Mouse (Mus musculus) liver, embryonic 15.5 days (tissue): ENCODE data around the gene C1rl. TPM values are rescaled to one million over a fixed set of nuclear protein-coding genes. Genes with fewer than 3 reads are reported as not detected.
A peak's percentile ranks its signal among the peaks of the same experiment; 100 is the strongest.
"Not testable (repeated sequence)": the region's sequence is repeated elsewhere in the genome, so short reads cannot be mapped to it uniquely, and the experiment has no call there.

Experiments
- ATAC-seq: fragments of 200-750 bp; cut with Nextera tagmentation; 2 replicates; pipeline ENCODE4 v1.8.0; 2017; ENCODE audit warnings: moderate number of reproducible peaks, mild to moderate bottlenecking, moderate library complexity; ENCODE audit not compliant: insufficient read depth
- H3K27ac ChIP-seq: fragments of 300-500 bp; sonication (generic); replicated peaks from 2 replicates; pipeline ENCODE4 v1.5.1; 2015; ENCODE audit warnings: mild to moderate bottlenecking, inconsistent platforms
- H3K27me3 ChIP-seq: fragments of 300-500 bp; sonication (generic); 2 replicates; pipeline ENCODE4 v1.6.1; 2015; ENCODE audit warnings: mild to moderate bottlenecking, inconsistent platforms
- H3K36me3 ChIP-seq: fragments of 300-500 bp; sonication (generic); replicated peaks from 2 replicates; pipeline ENCODE4 v1.6.1; 2015; ENCODE audit warnings: moderate library complexity, mild to moderate bottlenecking, inconsistent platforms
- H3K4me1 ChIP-seq: fragments of 300-500 bp; sonication (generic); replicated peaks from 2 replicates; pipeline ENCODE4 v1.6.1; 2015; ENCODE audit warnings: inconsistent platforms
- H3K4me2 ChIP-seq: fragments of 300-500 bp; sonication (generic); 2 replicates; pipeline ENCODE4 v1.6.1; 2015; ENCODE audit warnings: moderate library complexity, mild to moderate bottlenecking, inconsistent platforms
- H3K4me3 ChIP-seq: fragments of 300-500 bp; sonication (generic); replicated peaks from 2 replicates; pipeline ENCODE4 v1.5.1; 2015; ENCODE audit warnings: mild to moderate bottlenecking, inconsistent platforms
- H3K9ac ChIP-seq: fragments of 300-500 bp; sonication (generic); 2 replicates; pipeline ENCODE4 v1.6.1; 2015; ENCODE audit warnings: moderate library complexity, mild to moderate bottlenecking, inconsistent platforms
- H3K9me3 ChIP-seq: fragments of 300-500 bp; sonication (generic); replicated peaks from 2 replicates; pipeline ENCODE4 v1.6.1; 2016; ENCODE audit warnings: inconsistent platforms
- WGBS: fragments of 180-500 bp; shearing (Covaris S2); methylation state at CpG from one replicate; pipeline ENCODE4 v1.1.7; 2015; ENCODE audit warnings: mixed read lengths; ENCODE audit not compliant: insufficient replicate concordance; 5-methylcytosine and 5-hydroxymethylcytosine counted together
- polyA plus RNA-seq: library from polyadenylated mRNA; unstranded; fragments of >200 nt; fragmentation: Nextera tagmentation; extraction: Ambion mirVana; gene quantifications from 2 replicates; pipeline ENCODE4 v1.2.1, GENCODE M21; 2015

Gene C1rl
- polyA plus RNA-seq, 1 experiment from 2014 or later = 11.2 TPM

- no peak overlapping the region for H3K27ac ChIP-seq
- no peak overlapping the region for H3K4me3 ChIP-seq
- H3K36me3 ChIP-seq = no peaks in the 10 kb centered on the region
- 62% methylated on average over 11 of the region's 11 CpGs for WGBS
- no peaks in the 10 kb centered on the region for H3K27me3 ChIP-seq
- no peak overlapping the region for H3K4me2 ChIP-seq
- no peak overlapping the region for H3K9ac ChIP-seq
- no peaks in the 10 kb centered on the region for H3K9me3 ChIP-seq
- ATAC-seq = no peak
- peaks cover 70% of the 10 kb centered on the region for H3K4me1 ChIP-seq
Measured at GRCm38 (mm10) chr6:124474621-124475020, 18.3 kb upstream of the C1rl start.

DNA sequence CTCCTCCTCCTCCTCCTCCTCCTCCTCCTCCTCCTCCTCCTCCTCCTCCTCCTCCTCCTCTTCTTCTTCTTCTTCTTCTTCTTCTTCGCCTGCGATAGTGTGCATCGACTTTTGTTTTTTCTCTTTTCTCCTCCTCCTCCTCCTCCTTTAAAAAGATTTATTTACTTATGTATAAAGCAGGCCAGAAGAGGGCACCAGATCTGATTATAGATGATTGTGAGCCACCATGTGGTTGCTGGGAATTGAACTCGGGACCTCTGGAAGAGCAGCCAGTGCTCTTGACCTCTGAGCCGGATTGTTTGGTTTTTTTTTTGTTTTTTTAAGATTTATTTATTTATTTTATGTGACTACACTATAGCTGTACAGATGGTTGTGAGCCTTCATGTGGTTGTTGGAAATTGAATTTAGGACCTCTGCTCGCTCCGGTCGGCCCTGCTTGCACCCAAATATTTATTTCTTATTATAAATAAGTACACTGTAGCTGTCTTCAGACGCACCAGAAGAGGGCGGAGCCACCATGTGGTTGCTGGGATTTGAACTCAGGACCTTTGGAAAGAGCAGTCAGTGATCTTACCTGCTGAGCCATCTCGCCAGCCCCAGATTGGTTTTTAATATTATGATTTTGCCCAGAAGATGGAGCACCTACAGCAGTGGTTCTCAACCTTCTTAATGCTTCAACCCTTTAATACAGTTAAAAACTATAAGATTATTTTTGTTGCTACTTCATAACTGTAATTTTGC lies 17.4 kb upstream of the C1rl start:
- not testable (repeated sequence) for H3K4me3 ChIP-seq, H3K9me3 ChIP-seq, H3K9ac ChIP-seq, H3K4me2 ChIP-seq, H3K36me3 ChIP-seq, H3K27ac ChIP-seq, H3K27me3 ChIP-seq, ATAC-seq
- peaks cover 73% of the 10 kb centered on the region for H3K4me1 ChIP-seq
- WGBS = 74% methylated on average over 10 of the region's 11 CpGs

- Histone ChIP-seq H3K9ac (no peak overlapping the region), H3K4me2 (no peak overlapping the region)
- WGBS = 70% methylated on average over 7 of the region's 7 CpGs
Measured at GRCm38 (mm10) chr6:124476216-124476615, 16.7 kb upstream of the C1rl start.

GRCm38 (mm10) chr6:124476796-124477195 lies 16.1 kb upstream of the C1rl start:
- H3K27ac ChIP-seq = no peak overlapping the region
- H3K4me1 ChIP-seq = peaks cover 70% of the 10 kb centered on the region
- H3K9me3 ChIP-seq = no peaks in the 10 kb centered on the region
- H3K36me3 ChIP-seq = no peaks in the 10 kb centered on the region
- H3K4me2 ChIP-seq = no peak overlapping the region
- H3K27me3 ChIP-seq = no peaks in the 10 kb centered on the region
- 67% methylated on average over 11 of the region's 11 CpGs for WGBS
- no peak overlapping the region for H3K4me3 ChIP-seq
- no peak overlapping the region for H3K9ac ChIP-seq
- ATAC-seq = no peak

More at GRCm38 (mm10) chr6:124476216-124476615, 16.7 kb upstream of the C1rl start:
- no peaks in the 10 kb centered on the region for H3K27me3 ChIP-seq
- H3K27ac ChIP-seq = no peak overlapping the region
- no peaks in the 10 kb centered on the region for H3K36me3 ChIP-seq
- no peaks in the 10 kb centered on the region for H3K9me3 ChIP-seq
- no peak overlapping the region for H3K4me3 ChIP-seq
- ATAC-seq = no peak
- H3K4me1 ChIP-seq = peaks cover 73% of the 10 kb centered on the region

DNA sequence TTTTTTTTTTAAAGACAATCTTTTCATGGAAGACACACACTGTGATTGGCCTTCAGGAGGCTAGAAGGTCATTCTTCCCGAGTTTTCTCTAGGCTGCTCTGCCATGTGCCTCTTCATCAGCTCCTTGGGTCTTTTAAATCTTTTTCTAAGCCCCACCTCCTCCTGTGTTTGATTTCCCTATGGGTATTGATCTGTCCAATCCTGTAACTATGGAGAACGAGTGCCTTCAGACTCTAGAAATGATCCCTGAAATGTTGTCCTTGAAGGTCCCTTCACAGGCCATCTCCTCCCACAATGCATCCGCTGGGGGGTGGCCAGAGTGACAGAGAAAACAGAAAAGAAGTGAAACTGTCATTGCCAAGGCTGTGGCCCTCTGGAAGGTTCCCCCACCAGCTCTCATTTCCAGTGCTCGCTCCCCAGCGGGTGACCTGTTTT lies 15.7 kb upstream of the C1rl start:
- H3K4me1 ChIP-seq = peaks cover 67% of the 10 kb centered on the region
- H3K4me3 ChIP-seq = no peak overlapping the region
- H3K27ac ChIP-seq = peak overlapping the region; percentile 76
- no peaks in the 10 kb centered on the region for H3K27me3 ChIP-seq
- H3K4me2 ChIP-seq = no peak overlapping the region
- H3K36me3 ChIP-seq = no peaks in the 10 kb centered on the region
- WGBS = 60% methylated on average over 5 of the region's 5 CpGs
- no peak overlapping the region for H3K9ac ChIP-seq
- ATAC-seq = no peak
- H3K9me3 ChIP-seq = no peaks in the 10 kb centered on the region

- H3K36me3 ChIP-seq = no peaks in the 10 kb centered on the region
- H3K4me3 ChIP-seq = no peak overlapping the region
- H3K27ac ChIP-seq = peak overlapping the region; percentile 76
- H3K9me3 ChIP-seq = no peaks in the 10 kb centered on the region
- ATAC-seq = peak; percentile 38
- peaks cover 59% of the 10 kb centered on the region for H3K4me1 ChIP-seq
- WGBS = 21% methylated on average over 17 of the region's 17 CpGs
- no peaks in the 10 kb centered on the region for H3K27me3 ChIP-seq
- H3K4me2 ChIP-seq = peak overlapping the region; percentile 33
- H3K9ac ChIP-seq = no peak overlapping the region
Measured at GRCm38 (mm10) chr6:124477922-124478651, 14.8 kb upstream of the C1rl start.

- Histone ChIP-seq H3K4me3 (no peak overlapping the region), H3K9me3 (no peaks in the 10 kb centered on the region), H3K36me3 (no peaks in the 10 kb centered on the region), H3K4me2 (no peak overlapping the region), H3K4me1 (peaks cover 51% of the 10 kb centered on the region), H3K27me3 (no peaks in the 10 kb centered on the region), H3K27ac (peak overlapping the region; percentile 76), H3K9ac (no peak overlapping the region)
- 67% methylated on average over 3 of the region's 3 CpGs for WGBS
- no peak for ATAC-seq
Measured at GRCm38 (mm10) chr6:124478874-124479572, 13.9 kb upstream of the C1rl start.

- H3K36me3 ChIP-seq = no peaks in the 10 kb centered on the region
- 60% methylated on average over 3 of the region's 3 CpGs for WGBS
- H3K4me2 ChIP-seq = no peak overlapping the region
- no peak for ATAC-seq
- H3K4me3 ChIP-seq = no peak overlapping the region
- H3K9ac ChIP-seq = no peak overlapping the region
- no peak overlapping the region for H3K27ac ChIP-seq
- H3K27me3 ChIP-seq = no peaks in the 10 kb centered on the region
- H3K4me1 ChIP-seq = peaks cover 46% of the 10 kb centered on the region
- H3K9me3 ChIP-seq = no peaks in the 10 kb centered on the region
Measured at GRCm38 (mm10) chr6:124479573-124479930, 13.4 kb upstream of the C1rl start.

- 38% methylated on average over 4 of the region's 4 CpGs for WGBS
- Histone ChIP-seq H3K27ac (no peak overlapping the region), H3K4me2 (no peak overlapping the region), H3K9ac (no peak overlapping the region), H3K4me1 (peaks cover 44% of the 10 kb centered on the region), H3K27me3 (no peaks in the 10 kb centered on the region), H3K4me3 (no peak overlapping the region), H3K9me3 (no peaks in the 10 kb centered on the region), H3K36me3 (no peaks in the 10 kb centered on the region)
- no peak for ATAC-seq
Measured at GRCm38 (mm10) chr6:124480295-124480694, 12.6 kb upstream of the C1rl start.

DNA sequence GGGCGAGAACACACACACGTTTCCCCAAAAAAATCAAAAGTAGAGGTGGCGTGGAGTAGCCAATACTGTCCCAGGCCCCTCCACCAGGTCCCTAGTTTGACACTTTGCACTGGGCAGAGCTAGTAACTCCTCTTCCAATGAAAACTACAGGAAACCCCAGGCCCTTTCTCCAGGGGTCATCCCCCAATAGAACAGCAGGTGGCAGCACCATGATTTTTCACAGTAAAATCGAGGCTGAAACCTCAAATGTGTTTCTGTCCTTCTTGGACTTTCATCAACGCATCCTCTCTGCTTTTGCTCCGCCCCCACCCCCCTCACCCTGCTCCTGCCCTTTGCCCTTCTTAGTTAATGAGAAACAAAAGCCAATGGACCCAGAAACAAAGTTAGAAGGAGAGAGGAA lies 11.3 kb upstream of the C1rl start:
- Histone ChIP-seq H3K9me3 (no peaks in the 10 kb centered on the region), H3K4me2 (no peak overlapping the region), H3K27ac (peak overlapping the region; percentile 14), H3K36me3 (no peaks in the 10 kb centered on the region), H3K9ac (no peak overlapping the region), H3K4me1 (peaks cover 44% of the 10 kb centered on the region), H3K4me3 (no peak overlapping the region), H3K27me3 (no peaks in the 10 kb centered on the region)
- ATAC-seq = peak; percentile 47
- WGBS = 25% methylated on average over 6 of the region's 6 CpGs

GRCm38 (mm10) chr6:124483831-124484230 lies 9.1 kb upstream of the C1rl start:
- H3K9ac ChIP-seq, H3K4me3 ChIP-seq, H3K36me3 ChIP-seq, H3K4me2 ChIP-seq, H3K27me3 ChIP-seq, H3K27ac ChIP-seq, H3K9me3 ChIP-seq, ATAC-seq: not testable (repeated sequence)
- peaks cover 21% of the 10 kb centered on the region for H3K4me1 ChIP-seq
- 68% methylated on average over 3 of the region's 3 CpGs for WGBS
